Mouse (Mus musculus): Measurements from ENCODE around the gene Rnase1. TPM values are rescaled to one million over a fixed set of nuclear protein-coding genes. Genes with fewer than 3 reads are reported as not detected.
A peak's percentile ranks its signal among the peaks of the same experiment; 100 is the strongest.

Gene Rnase1
- total RNA-seq, 1 experiment from 2014 or later = not detected

GRCm38 (mm10) chr14:51144451-51144850, 2.1 kb downstream of the Rnase1 start:
- ATAC-seq (replicated peaks in 1 of 2; ENCODE audit: insufficient read depth in 1 of 2, low FRiP score in 2 of 2, low TSS enrichment in 1 of 2, low read depth in 1 of 2, poor library complexity in 2 of 2, severe bottlenecking in 2 of 2) = no peak

DNA sequence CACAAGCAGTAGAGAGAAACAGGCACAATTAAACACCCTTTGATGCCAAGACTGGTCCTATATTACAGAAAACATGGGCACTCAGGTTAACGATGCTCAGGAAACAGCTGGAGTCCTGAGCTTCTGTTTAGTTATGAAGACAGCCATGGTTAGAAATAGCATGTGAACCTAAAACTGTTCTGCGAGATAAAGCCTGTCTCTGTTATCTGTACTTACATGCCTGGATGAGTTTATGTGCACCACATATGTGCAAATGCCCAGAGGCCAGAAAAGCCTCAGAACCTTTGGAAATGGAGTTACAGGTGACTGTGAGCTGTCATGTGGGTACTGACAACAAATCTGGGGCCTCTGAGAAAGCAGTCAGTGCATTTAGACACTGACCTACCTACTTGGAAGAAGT, 2.6 kb downstream of the Rnase1 start:
- no peak for ATAC-seq (replicated peaks in 1 of 2; ENCODE audit: insufficient read depth in 1 of 2, low FRiP score in 2 of 2, low TSS enrichment in 1 of 2, low read depth in 1 of 2, poor library complexity in 2 of 2, severe bottlenecking in 2 of 2)

- no peak for ATAC-seq (replicated peaks in 1 of 2; ENCODE audit: insufficient read depth in 1 of 2, low FRiP score in 2 of 2, low TSS enrichment in 1 of 2, low read depth in 1 of 2, poor library complexity in 2 of 2, severe bottlenecking in 2 of 2)
Measured at GRCm38 (mm10) chr14:51143287-51143686, 3.3 kb downstream of the Rnase1 start.

DNA sequence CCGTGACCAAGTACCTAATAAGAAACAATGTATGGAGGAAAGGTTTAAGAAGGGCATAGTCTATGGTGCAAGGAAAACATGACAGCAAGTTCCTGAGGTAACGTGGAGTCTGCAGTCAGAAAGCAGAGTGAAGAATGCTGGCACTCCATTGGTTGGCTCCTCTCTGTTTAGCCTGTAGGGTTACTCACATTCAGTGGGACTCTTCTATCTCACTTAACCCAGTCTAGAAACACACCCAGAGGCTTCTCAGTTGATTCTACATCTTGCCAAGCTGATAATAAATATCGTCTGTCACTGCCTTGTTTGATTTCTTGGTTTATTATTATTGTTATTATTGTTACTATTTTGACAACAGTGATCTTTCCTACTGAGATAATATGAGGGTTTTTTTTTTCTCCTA, 4.0 kb downstream of the Rnase1 start:
- no peak; a peak in 1 of 4 replicates for ATAC-seq (replicated peaks in 1 of 2; ENCODE audit: insufficient read depth in 1 of 2, low FRiP score in 2 of 2, low TSS enrichment in 1 of 2, low read depth in 1 of 2, poor library complexity in 2 of 2, severe bottlenecking in 2 of 2)

- no peak for ATAC-seq (replicated peaks in 1 of 2; ENCODE audit: insufficient read depth in 1 of 2, low FRiP score in 2 of 2, low TSS enrichment in 1 of 2, low read depth in 1 of 2, poor library complexity in 2 of 2, severe bottlenecking in 2 of 2)
Measured at GRCm38 (mm10) chr14:51142119-51142518, 4.5 kb downstream of the Rnase1 start.

DNA sequence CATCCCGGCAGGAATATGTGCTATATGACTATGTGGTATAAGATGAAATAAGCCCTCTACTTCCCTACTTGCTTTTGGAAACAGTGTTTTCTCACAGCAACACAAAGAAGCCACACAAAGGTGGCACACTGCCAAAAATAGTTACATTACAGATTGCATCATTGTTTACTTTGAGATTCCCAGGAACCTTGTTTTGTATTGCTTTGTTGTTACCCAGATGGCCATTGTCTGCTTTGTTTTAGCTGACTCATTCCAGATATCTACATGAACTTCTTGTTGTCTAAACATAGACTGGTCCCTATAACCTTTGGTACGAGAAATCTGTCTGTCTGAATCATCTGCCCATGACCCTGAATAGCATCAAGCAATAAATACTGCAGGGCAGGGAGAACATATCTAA, 6.2 kb downstream of the Rnase1 start:
- ATAC-seq (replicated peaks in 1 of 2; ENCODE audit: insufficient read depth in 1 of 2, low FRiP score in 2 of 2, low TSS enrichment in 1 of 2, low read depth in 1 of 2, poor library complexity in 2 of 2, severe bottlenecking in 2 of 2) = no peak

GRCm38 (mm10) chr14:51132372-51132771, 14.2 kb downstream of the Rnase1 start:
- no peak for ATAC-seq (replicated peaks in 1 of 2; ENCODE audit: insufficient read depth in 1 of 2, low FRiP score in 2 of 2, low TSS enrichment in 1 of 2, low read depth in 1 of 2, poor library complexity in 2 of 2, severe bottlenecking in 2 of 2)

- ATAC-seq (replicated peaks in 1 of 2; ENCODE audit: insufficient read depth in 1 of 2, low FRiP score in 2 of 2, low TSS enrichment in 1 of 2, low read depth in 1 of 2, poor library complexity in 2 of 2, severe bottlenecking in 2 of 2) = no peak
Measured at GRCm38 (mm10) chr14:51131086-51131815, 15.3 kb downstream of the Rnase1 start.

DNA sequence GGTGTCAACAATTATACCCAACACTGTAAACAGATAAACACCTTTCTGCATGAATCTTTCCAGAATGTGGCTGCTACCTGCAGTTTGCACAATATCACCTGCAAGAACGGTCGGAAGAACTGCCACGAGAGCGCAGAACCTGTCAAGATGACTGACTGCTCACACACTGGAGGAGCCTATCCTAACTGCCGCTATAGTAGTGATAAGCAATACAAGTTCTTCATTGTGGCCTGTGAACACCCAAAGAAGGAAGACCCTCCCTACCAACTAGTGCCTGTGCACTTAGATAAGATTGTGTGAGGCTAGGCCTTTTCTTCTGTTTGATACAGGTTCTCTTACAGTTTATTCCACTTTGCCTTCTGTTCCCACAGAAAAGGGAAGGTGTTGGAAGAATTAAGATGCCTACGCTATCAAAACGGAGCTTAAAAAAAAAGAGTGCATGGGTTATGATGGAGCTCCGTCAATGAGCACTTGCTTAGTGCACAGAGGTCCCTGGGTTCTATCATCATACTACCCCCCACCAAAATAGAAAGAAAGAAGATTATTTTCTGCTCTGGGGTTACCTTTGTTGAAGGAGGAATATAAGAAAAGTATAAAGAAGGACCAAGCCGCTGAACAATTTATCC, 16.2 kb downstream of the Rnase1 start:
- ATAC-seq (replicated peaks in 1 of 2; ENCODE audit: insufficient read depth in 1 of 2, low FRiP score in 2 of 2, low TSS enrichment in 1 of 2, low read depth in 1 of 2, poor library complexity in 2 of 2, severe bottlenecking in 2 of 2) = peak; percentile 60 to 72

GRCm38 (mm10) chr14:51129624-51129975, 17.0 kb downstream of the Rnase1 start:
- no peak for ATAC-seq (replicated peaks in 1 of 2; ENCODE audit: insufficient read depth in 1 of 2, low FRiP score in 2 of 2, low TSS enrichment in 1 of 2, low read depth in 1 of 2, poor library complexity in 2 of 2, severe bottlenecking in 2 of 2)

DNA sequence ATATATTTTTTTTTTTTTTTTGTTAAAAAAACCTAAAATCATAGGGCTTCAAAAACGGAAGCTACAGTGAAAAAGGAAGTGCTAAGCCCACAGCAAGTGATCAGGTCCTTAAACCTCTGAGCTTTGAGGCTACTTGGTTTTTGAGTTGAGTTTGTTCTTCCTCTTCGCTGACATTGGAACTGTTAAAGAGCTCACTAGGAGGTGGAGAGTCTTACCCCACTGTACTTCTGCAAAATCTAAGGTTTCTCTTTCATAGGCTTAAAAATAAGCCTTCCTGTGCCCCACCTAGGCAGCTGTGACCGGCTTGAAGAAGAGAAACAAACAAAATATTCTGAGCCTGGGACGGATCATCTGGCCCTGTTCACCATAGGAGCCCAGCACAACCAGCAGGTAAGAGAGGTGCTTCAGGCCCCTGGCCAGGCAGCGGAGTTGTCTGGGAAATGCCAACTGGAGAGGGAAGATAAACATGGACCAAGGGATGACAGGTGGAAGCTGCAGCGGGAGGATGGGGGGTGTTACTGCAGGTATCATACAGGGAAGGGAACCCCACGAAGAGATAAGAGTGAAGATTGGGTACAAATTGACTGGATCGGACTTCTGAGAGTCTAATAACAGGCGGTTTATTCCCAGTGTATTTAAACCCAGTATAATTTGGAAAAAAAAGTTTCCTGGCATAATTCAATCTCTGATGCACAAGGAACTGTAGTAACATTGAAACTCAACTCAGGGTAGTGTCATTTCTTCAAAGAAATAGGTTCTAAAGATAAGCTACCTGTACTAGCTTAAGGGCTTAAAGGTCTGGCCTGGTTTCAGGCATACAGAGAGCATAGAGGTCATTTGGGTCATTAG, 17.6 kb downstream of the Rnase1 start:
- ATAC-seq (replicated peaks in 1 of 2; ENCODE audit: insufficient read depth in 1 of 2, low FRiP score in 2 of 2, low TSS enrichment in 1 of 2, low read depth in 1 of 2, poor library complexity in 2 of 2, severe bottlenecking in 2 of 2) = peak; percentile 78 to 83

GRCm38 (mm10) chr14:51127648-51128258, 18.8 kb downstream of the Rnase1 start:
- peak in 1 of 2 experiments; percentile 12; a peak in 1 of 4 replicates for ATAC-seq (replicated peaks in 1 of 2; ENCODE audit: insufficient read depth in 1 of 2, low FRiP score in 2 of 2, low TSS enrichment in 1 of 2, low read depth in 1 of 2, poor library complexity in 2 of 2, severe bottlenecking in 2 of 2)

GRCm38 (mm10) chr14:51125684-51126083, 20.9 kb downstream of the Rnase1 start:
- ATAC-seq (replicated peaks in 1 of 2; ENCODE audit: insufficient read depth in 1 of 2, low FRiP score in 2 of 2, low TSS enrichment in 1 of 2, low read depth in 1 of 2, poor library complexity in 2 of 2, severe bottlenecking in 2 of 2) = no peak

GRCm38 (mm10) chr14:51113916-51114560, 32.5 kb downstream of the Rnase1 start, which contains the start of gene Eddm3b:
Gene Eddm3b (plus strand): TSS chr14:51114426.
- ATAC-seq (replicated peaks in 1 of 2; ENCODE audit: insufficient read depth in 1 of 2, low FRiP score in 2 of 2, low TSS enrichment in 1 of 2, low read depth in 1 of 2, poor library complexity in 2 of 2, severe bottlenecking in 2 of 2) = no peak

DNA sequence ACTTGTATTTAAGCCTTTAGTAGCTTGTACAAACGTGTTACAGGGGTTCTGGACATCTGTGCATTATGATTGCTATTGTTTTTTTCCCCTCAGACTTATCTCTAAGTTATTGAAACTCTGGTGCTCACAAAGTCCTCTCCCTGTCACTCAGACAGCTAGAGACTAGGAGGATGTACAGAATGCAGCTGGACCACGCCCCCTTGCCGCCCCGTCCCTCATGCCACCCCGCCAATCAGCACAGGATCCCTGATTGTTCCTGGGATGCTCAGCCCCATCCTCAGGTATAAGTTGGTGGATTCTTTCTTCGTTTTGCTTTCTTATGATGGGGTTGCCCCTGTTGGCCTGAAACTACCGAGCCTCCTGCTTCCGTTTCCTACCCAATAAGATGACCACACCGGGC, 33.1 kb downstream of the Rnase1 start:
- ATAC-seq (replicated peaks in 1 of 2; ENCODE audit: insufficient read depth in 1 of 2, low FRiP score in 2 of 2, low TSS enrichment in 1 of 2, low read depth in 1 of 2, poor library complexity in 2 of 2, severe bottlenecking in 2 of 2) = no peak

GRCm38 (mm10) chr14:51111966-51112365, 34.6 kb downstream of the Rnase1 start:
- no peak for ATAC-seq (replicated peaks in 1 of 2; ENCODE audit: insufficient read depth in 1 of 2, low FRiP score in 2 of 2, low TSS enrichment in 1 of 2, low read depth in 1 of 2, poor library complexity in 2 of 2, severe bottlenecking in 2 of 2)

GRCm38 (mm10) chr14:51106449-51106967, 40.1 kb downstream of the Rnase1 start:
- ATAC-seq (replicated peaks in 1 of 2; ENCODE audit: insufficient read depth in 1 of 2, low FRiP score in 2 of 2, low TSS enrichment in 1 of 2, low read depth in 1 of 2, poor library complexity in 2 of 2, severe bottlenecking in 2 of 2) = no peak

Measured in hematopoietic stem cell, adult 5-6 weeks (primary cell).